Mouse (Mus musculus) stomach, embryonic 16.5 days (tissue): Measurements from ENCODE around the gene Ier5. TPM values are rescaled to one million over a fixed set of nuclear protein-coding genes. Genes with fewer than 3 reads are reported as not detected.
A peak's percentile ranks its signal among the peaks of the same experiment; 100 is the strongest.

Source experiments
- ATAC-seq: fragments of 200-750 bp; cut with Nextera tagmentation; 2 replicates; pipeline ENCODE4 v1.8.0; 2017; ENCODE audit warnings: moderate number of reproducible peaks, moderate TSS enrichment; ENCODE audit not compliant: insufficient read depth, low FRiP score
- H3K27ac ChIP-seq: fragments of 300-500 bp; sonication (generic); 2 replicates; pipeline ENCODE4 v1.5.1; 2014; ENCODE audit warnings: low read length
- H3K27me3 ChIP-seq: fragments of 300-500 bp; sonication (generic); 2 replicates; pipeline ENCODE4 v1.6.1; 2014; ENCODE audit warnings: low read length, control low read depth, mixed read lengths; ENCODE audit not compliant: control insufficient read depth, insufficient read depth
- H3K36me3 ChIP-seq: fragments of 300-500 bp; sonication (generic); 2 replicates; pipeline ENCODE4 v1.6.1; 2014; ENCODE audit warnings: low read length; ENCODE audit not compliant: control insufficient read depth, insufficient read depth
- H3K4me1 ChIP-seq: fragments of 300-500 bp; sonication (generic); 2 replicates; pipeline ENCODE4 v1.6.1; 2014; ENCODE audit warnings: low read length, control low read depth, mixed read lengths; ENCODE audit not compliant: control insufficient read depth, insufficient read depth
- H3K4me2 ChIP-seq: fragments of 300-500 bp; sonication (generic); 2 replicates; pipeline ENCODE4 v1.6.1; 2014; ENCODE audit warnings: low read depth, low read length, mixed read lengths
- H3K4me3 ChIP-seq: fragments of 300-500 bp; sonication (generic); replicated peaks from 2 replicates; pipeline ENCODE4 v1.5.1; 2014; ENCODE audit warnings: mild to moderate bottlenecking, low read length
- H3K9ac ChIP-seq: fragments of 300-500 bp; sonication (generic); 2 replicates; pipeline ENCODE4 v1.6.1; 2014; ENCODE audit warnings: low read length
- H3K9me3 ChIP-seq: fragments of 300-500 bp; sonication (generic); replicated peaks from 2 replicates; pipeline ENCODE4 v1.6.1; 2016; ENCODE audit warnings: low read length, control low read depth; ENCODE audit not compliant: control insufficient read depth
- WGBS: fragments of 180-500 bp; shearing (Covaris S2); extraction: QIAGEN DNeasy Blood & Tissue Kit; methylation state at CpG from one replicate; pipeline ENCODE4 v1.1.7; 2014; 5-methylcytosine and 5-hydroxymethylcytosine counted together
- polyA plus RNA-seq: library from polyadenylated mRNA; unstranded; fragments of >200 nt; fragmentation: Nextera tagmentation; extraction: Ambion mirVana; gene quantifications from 2 replicates; pipeline ENCODE4 v1.2.1, GENCODE M21; 2015

The Ier5 gene
- polyA plus RNA-seq, 1 experiment from 2014 or later = 2.5 TPM

DNA sequence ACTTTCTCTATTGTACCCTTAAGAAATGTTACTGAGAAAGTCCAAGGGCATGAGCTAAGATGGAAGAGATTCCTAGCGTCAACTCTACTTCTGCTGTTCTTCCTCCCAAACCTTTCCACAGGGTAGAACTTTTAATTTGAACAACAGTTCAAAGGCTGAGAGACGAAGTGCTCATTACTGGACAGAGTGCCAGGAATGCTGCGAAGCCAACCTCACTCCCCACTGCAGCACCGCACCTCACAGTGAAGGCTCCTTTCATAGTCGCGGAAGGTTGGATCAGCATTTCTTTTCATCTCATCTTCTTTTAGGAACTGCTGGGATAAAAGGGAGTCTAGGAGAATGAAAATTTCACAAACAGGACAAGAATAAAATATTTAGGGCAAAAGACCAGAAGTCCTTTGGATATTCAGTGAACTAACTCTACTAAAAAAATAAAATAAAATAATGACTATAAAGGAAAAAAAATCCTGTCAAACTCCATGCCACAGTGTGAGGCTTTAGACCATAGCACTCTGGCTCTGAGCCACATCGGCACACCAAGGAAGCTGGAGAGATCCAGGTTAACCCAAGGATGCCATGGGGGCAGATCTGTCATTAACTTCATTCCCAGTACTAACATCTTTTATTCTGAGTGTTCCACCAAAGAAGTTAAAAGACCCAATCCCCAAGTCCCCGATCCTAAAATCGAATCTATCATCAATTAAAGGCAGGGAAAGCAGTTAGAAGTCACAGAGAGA, 5.3 kb downstream of the Ier5 start:
- ATAC-seq = no peak
- no peaks in the 10 kb centered on the region for H3K36me3 ChIP-seq
- peak overlapping the region; percentile 50 for H3K9ac ChIP-seq
- peaks cover 56% of the 10 kb centered on the region for H3K4me1 ChIP-seq
- no peak overlapping the region for H3K4me3 ChIP-seq
- H3K27ac ChIP-seq = peak overlapping the region; percentile 88
- H3K27me3 ChIP-seq = no peaks in the 10 kb centered on the region
- H3K4me2 ChIP-seq = peak overlapping the region; percentile 28
- no peaks in the 10 kb centered on the region for H3K9me3 ChIP-seq
- 64% methylated on average over 9 of the region's 9 CpGs for WGBS

DNA sequence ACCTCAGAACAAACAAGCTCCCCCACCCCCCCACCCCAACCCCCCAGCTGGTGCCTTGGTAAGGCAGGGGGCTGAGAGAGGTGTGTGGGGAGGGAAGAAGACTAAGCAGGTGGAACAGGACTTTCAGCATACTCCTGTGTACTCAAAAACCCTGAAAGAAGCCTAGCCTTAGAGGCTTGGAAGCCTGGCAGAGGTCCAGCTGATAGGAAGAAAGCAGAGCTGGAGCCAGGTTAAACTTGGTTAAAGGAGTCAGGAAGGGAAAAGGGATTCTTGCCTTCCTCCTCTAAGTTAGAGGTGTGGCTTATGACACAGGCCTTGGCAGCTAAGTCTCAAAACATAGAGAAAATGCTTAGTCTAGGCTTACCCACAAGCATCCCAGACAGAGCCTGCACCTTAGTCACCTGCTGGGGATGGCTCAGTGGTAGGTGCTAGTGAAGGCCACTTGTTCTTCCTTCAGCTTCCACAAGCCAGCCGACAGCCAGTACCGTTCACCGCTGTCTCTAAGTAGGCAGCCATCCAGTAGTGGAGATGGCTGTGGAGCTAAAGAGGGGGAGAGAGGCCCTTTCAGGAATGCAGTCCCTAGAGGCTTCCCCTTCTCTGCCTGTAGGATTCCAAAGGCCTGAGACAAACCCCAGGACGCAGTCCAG, 6.2 kb downstream of the Ier5 start:
- Histone ChIP-seq H3K36me3 (no peaks in the 10 kb centered on the region), H3K27ac (peak overlapping the region; percentile 88), H3K4me3 (no peak overlapping the region), H3K9ac (peak overlapping the region; percentile 46), H3K4me1 (peaks cover 64% of the 10 kb centered on the region), H3K27me3 (no peaks in the 10 kb centered on the region), H3K4me2 (peak overlapping the region; percentile 28), H3K9me3 (no peaks in the 10 kb centered on the region)
- peak; percentile 71 for ATAC-seq
- WGBS = 27% methylated on average over 4 of the region's 4 CpGs

DNA sequence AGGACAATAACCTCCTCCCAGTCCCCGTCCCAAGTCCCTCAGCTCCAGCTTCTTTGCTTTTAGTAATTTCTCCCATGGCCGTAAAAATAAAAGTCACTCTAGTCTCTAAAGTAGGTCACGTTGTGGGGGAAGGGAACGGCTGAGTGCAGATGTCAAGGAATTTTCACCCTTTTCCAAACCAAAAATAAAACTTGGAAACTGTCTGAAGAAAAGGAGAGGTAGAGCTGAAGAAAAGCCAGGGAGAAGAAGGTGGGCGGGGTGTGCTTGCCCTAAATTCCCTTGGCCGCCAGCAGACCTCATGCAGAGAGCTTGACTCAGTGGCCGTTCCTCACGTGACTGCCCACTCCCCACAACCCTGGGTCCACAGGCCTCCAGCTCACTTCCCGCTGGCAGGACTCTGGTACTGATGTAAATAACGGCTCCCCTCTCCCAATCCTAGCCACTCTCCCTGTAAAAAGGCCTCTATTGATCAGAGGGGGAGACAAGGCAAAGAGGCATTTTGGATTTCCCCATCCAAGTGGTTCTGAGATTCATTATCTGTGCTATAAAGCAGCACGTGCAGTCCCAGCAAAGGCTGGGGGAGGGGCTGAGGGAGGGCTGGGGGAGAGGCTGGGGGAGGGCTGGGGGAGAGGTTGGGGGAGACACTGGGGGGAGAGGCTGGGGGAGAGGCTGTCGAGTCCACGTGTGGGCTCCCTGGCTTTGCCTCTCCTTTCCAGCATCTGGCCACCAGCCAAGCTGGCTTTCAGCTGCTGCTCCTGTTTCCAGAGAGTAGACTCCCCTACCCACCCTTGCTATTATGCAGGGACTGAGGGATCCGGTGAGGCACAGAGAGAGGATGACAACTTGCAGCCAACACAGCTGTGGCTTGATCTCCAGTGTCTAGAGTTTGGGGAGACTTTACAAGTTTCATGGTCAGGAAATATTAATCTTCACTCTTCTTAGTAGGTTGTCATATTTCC, 7.3 kb downstream of the Ier5 start:
- no peak overlapping the region for H3K4me3 ChIP-seq
- peak overlapping the region; percentile 46 for H3K9ac ChIP-seq
- no peaks in the 10 kb centered on the region for H3K9me3 ChIP-seq
- H3K4me2 ChIP-seq = peak overlapping the region; percentile 26
- WGBS = 18% methylated on average over 14 of the region's 14 CpGs
- peak overlapping the region; percentile 88 for H3K27ac ChIP-seq
- H3K4me1 ChIP-seq = peaks cover 64% of the 10 kb centered on the region
- H3K36me3 ChIP-seq = no peaks in the 10 kb centered on the region
- peak; percentile 54 for ATAC-seq
- no peaks in the 10 kb centered on the region for H3K27me3 ChIP-seq

DNA sequence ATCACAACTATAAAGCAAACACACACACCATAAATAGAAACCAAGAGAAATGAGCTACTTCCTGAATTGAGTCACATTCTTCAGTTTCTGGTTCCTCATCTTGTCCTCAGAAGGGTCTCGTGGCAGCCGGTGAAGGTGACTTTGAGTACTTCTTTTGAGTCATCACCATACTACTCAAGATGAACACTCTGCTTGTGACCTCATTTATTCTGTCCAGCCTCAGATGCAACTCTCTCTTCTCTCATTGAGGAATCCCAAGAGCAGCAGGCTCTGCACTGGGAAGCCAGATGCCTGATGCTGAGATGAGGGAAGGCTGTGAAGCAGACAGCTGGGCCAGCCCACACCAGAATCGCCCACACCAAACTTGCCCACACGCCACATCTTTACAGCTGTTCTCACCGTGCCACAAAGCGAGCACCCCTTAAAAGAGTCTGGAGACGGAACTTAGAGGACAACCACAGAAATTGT, 8.0 kb downstream of the Ier5 start:
- peaks cover 69% of the 10 kb centered on the region for H3K4me1 ChIP-seq
- no peaks in the 10 kb centered on the region for H3K27me3 ChIP-seq
- no peaks in the 10 kb centered on the region for H3K36me3 ChIP-seq
- peak overlapping the region; percentile 33 for H3K9ac ChIP-seq
- no peak overlapping the region for H3K4me2 ChIP-seq
- no peak overlapping the region for H3K4me3 ChIP-seq
- WGBS = 58% methylated on average over 7 of the region's 7 CpGs
- ATAC-seq = no peak
- peak overlapping the region; percentile 88 for H3K27ac ChIP-seq
- no peaks in the 10 kb centered on the region for H3K9me3 ChIP-seq

DNA sequence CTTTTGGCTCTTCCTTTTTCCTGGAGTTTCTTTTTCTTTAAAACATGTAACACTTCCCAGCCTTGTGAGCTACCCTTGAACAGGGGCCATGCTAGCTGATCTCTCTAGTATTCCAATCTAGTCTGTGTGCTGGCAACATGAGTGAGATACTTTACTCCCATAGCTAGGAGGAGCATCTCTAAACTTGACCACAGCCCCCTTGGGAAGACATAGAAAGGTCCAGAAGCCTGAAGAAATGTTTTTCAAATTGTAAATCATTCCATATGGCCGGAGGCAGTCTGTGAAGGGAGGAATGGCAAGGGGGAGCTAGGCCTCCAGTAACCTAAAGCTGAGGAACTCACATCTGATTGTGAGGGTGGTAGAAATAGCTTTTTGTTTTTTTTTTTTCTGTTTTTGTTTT, 8.7 kb downstream of the Ier5 start:
- ATAC-seq = no peak
- WGBS = 69% methylated on average over 1 of the region's 1 CpGs

DNA sequence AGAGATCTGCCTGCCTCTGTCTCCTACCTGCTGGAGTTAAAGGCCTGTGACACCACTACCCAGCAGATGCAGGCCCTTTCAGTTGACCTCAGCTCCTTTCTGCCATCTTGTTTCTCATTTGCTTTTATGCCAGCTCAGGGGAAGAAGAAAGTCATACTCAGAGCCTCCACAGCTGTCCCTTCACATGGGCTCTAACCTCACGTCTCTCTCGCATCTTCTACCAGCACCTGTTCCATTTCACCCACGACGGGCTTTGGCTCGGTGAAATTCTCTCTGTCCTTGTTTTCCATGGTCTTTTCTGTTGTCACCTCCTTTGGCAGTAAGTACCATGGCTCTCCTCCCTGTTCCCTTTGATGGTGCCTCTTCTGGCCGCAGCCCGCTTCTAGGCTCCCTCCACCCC, 9.1 kb downstream of the Ier5 start:
- no peak overlapping the region for H3K27ac ChIP-seq
- H3K4me1 ChIP-seq = peaks cover 66% of the 10 kb centered on the region
- H3K36me3 ChIP-seq = no peaks in the 10 kb centered on the region
- no peak overlapping the region for H3K9ac ChIP-seq
- no peak overlapping the region for H3K4me2 ChIP-seq
- H3K9me3 ChIP-seq = no peaks in the 10 kb centered on the region
- no peaks in the 10 kb centered on the region for H3K27me3 ChIP-seq
- ATAC-seq = no peak
- 89% methylated on average over 7 of the region's 7 CpGs for WGBS
- H3K4me3 ChIP-seq = no peak overlapping the region

More for the DNA sequence above, 8.7 kb downstream of the Ier5 start:
- no peak overlapping the region; the same call in 1 of the 2 replicates for H3K27ac ChIP-seq
- no peak overlapping the region for H3K4me2 ChIP-seq
- H3K9me3 ChIP-seq = no peaks in the 10 kb centered on the region
- H3K27me3 ChIP-seq = no peaks in the 10 kb centered on the region
- peak overlapping the region; percentile 3; the same call in 1 of the 2 replicates for H3K9ac ChIP-seq
- H3K4me1 ChIP-seq = peaks cover 69% of the 10 kb centered on the region
- H3K4me3 ChIP-seq = no peak overlapping the region
- H3K36me3 ChIP-seq = no peaks in the 10 kb centered on the region

DNA sequence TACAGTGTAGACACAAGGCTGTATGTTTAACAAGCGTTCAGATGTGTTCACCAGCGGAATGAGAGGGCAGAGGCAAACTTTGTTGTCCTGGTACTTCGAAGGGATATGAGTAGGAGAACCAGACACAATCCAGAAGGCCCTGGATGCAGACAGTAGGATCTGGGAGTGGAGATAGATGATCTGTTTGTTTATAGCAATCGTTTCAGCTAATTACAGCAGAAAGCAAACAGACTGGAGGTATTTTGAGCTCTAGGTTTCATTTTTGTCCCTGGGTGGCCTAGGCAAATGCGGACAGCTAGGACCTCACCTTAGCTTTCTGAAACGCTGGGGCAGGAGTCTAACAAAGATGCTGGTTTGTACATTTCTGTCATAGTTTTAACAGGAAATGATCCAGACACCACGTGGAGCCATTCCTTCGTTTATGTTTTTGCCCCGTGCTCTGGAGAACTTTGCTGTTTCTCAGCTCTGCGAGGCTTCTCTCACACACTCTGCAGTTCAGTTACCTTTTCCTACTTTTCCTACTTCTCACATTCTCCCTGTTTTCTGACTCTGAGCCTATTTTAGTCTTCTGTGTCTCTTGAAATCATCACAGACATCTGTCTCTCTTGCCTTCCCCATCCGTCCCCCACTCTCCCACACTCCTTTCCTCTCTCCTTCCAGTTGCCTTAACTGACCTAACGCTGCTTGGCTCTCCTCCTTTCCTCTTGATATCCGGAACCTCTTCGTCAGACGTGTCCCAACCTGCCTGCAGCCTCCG, 10.4 kb downstream of the Ier5 start:
- Histone ChIP-seq H3K9ac (peak overlapping the region; percentile 20), H3K27me3 (no peaks in the 10 kb centered on the region), H3K36me3 (no peaks in the 10 kb centered on the region), H3K4me2 (no peak overlapping the region; the same call in 1 of the 2 replicates), H3K4me1 (peaks cover 78% of the 10 kb centered on the region), H3K4me3 (no peak overlapping the region), H3K9me3 (no peaks in the 10 kb centered on the region), H3K27ac (peak overlapping the region; percentile 72)
- ATAC-seq = no peak
- 24% methylated on average over 16 of the region's 16 CpGs for WGBS

DNA sequence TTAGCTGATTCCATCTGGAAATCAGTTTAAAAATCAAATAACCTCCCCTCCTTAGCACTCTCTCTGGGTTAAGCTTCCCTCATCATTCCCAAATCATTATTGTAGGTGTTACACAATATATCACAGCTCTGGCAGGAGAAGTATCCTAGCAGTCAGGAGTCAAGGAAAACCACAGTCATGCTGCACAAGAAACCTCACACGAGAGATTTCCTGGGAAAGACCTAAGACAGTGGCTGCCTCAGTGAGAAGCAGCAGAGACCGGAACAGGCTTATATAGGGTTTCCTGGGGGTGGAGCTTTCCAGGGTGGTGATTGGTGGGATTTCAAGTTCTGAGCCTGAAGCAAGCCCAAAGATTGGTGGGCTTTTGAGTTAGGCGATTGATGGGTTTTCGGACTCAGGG, 11.4 kb downstream of the Ier5 start:
- ATAC-seq = no peak
- H3K27ac ChIP-seq = no peak overlapping the region
- no peaks in the 10 kb centered on the region for H3K9me3 ChIP-seq
- peaks cover 71% of the 10 kb centered on the region for H3K4me1 ChIP-seq
- H3K27me3 ChIP-seq = no peaks in the 10 kb centered on the region
- 89% methylated on average over 4 of the region's 4 CpGs for WGBS
- H3K4me3 ChIP-seq = no peak overlapping the region
- no peak overlapping the region for H3K4me2 ChIP-seq
- H3K9ac ChIP-seq = no peak overlapping the region
- no peaks in the 10 kb centered on the region for H3K36me3 ChIP-seq
